Mouse (Mus musculus) embryonic fibroblast, embryonic 13.5 days (primary cell): ENCODE results near the gene Eef2. TPM values are rescaled to one million over a fixed set of nuclear protein-coding genes. Genes with fewer than 3 reads are reported as not detected.
A peak's percentile ranks its signal among the peaks of the same experiment; 100 is the strongest.
"Not testable (repeated sequence)": the region's sequence is repeated elsewhere in the genome, so short reads cannot be mapped to it uniquely, and the experiment has no call there.

ENCODE experiments used
- H3K27ac ChIP-seq: 2 replicates; pipeline ENCODE4 v1.5.1; 2012; ENCODE audit warnings: low read length, control low read depth, inconsistent platforms; ENCODE audit not compliant: insufficient read depth
- H3K4me1 ChIP-seq: 2 replicates; pipeline ENCODE4 v1.6.1; 2011; ENCODE audit warnings: low read length; ENCODE audit not compliant: control insufficient read depth, insufficient read depth
- H3K4me3 ChIP-seq: 2 replicates; pipeline ENCODE4 v1.5.1; 2011; ENCODE audit warnings: mild to moderate bottlenecking, control low read depth, low read length; ENCODE audit not compliant: insufficient read depth
- CTCF ChIP-seq: IDR thresholded peaks from 2 replicates; pipeline ENCODE4 v1.5.1; 2011; ENCODE audit warnings: mild to moderate bottlenecking, control low read depth, low read length, moderate library complexity, borderline replicate concordance; ENCODE audit not compliant: insufficient read depth
- POLR2A ChIP-seq: IDR thresholded peaks from 2 replicates; pipeline ENCODE4 v1.6.1; 2011; ENCODE audit warnings: low read depth, mild to moderate bottlenecking, control low read depth, low read length, moderate library complexity
- polyA plus RNA-seq: library from polyadenylated mRNA; stranded (reverse); fragments of >200 nt; gene quantifications from 2 replicates; pipeline ENCODE4 v1.2.4, GENCODE M21; 2011; ENCODE audit warnings: low read depth; ENCODE audit not compliant: missing spikeins, insufficient read length

Gene Eef2
- polyA plus RNA-seq, 1 experiment, result 1,643 TPM

DNA sequence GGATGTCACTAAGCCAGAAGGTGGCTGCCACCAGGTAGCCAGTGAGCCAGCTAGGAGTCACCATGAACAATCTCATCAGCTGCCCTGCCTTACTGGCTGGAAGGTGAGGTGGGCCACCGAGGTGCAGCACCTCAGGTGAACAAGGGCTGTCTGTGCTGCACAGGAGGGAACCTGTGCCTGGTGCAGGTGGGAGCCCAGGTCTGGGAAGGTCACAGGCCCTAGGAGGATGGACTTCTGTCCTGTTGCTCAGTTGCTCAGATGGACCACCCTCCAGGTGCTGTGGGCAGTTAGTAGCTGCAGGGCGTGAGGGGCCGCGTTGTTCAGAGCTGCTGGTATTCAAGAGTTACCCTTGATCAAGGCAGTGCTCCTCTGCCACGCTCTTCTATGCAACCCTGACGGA lies 40.4 kb downstream of the Eef2 start:
- Histone ChIP-seq H3K4me1 (no peaks in the 10 kb centered on the region), H3K4me3 (no peak overlapping the region), H3K27ac (no peak overlapping the region)
- no peak for TF ChIP-seq CTCF
- no peak for TF ChIP-seq POLR2A

- peak; percentile 69; the same call in 1 of the 2 replicates for TF ChIP-seq CTCF
- H3K27ac ChIP-seq, H3K4me1 ChIP-seq, H3K4me3 ChIP-seq: not testable (repeated sequence)
Observed at GRCm38 (mm10) chr10:81217267-81217666, 40.8 kb downstream of the Eef2 start.

DNA sequence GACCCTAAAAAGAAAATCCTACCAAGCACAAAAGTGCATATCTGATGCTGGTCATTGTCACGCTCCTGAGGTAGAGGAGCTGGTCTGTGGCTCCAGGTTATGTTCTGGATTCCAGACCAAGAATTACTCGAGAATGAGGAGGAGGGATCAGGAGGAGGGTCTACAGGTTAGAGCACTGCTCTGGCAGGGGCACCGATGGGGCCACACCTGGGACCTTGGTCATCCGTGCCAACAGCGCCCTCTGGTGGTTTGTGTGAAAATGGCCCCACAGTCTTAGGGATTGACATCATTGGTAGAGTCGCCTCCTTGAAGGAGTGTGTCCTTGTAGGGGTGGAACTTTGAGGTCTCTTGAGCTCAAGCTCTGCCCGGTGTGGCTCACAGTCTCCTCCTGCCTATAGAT lies 41.5 kb downstream of the Eef2 start:
- Histone ChIP-seq H3K4me1 (no peaks in the 10 kb centered on the region), H3K27ac (no peak overlapping the region)
- TF ChIP-seq CTCF (peak; percentile 80), POLR2A (no peak)

GRCm38 (mm10) chr10:81221402-81222015 lies 45.1 kb downstream of the Eef2 start:
- no peak overlapping the region for H3K4me3 ChIP-seq
- TF ChIP-seq POLR2A (no peak), CTCF (no peak)
- H3K27ac ChIP-seq, result no peak overlapping the region
- no peaks in the 10 kb centered on the region for H3K4me1 ChIP-seq

More for the DNA sequence above, 41.5 kb downstream of the Eef2 start:
- no peak overlapping the region for H3K4me3 ChIP-seq

DNA sequence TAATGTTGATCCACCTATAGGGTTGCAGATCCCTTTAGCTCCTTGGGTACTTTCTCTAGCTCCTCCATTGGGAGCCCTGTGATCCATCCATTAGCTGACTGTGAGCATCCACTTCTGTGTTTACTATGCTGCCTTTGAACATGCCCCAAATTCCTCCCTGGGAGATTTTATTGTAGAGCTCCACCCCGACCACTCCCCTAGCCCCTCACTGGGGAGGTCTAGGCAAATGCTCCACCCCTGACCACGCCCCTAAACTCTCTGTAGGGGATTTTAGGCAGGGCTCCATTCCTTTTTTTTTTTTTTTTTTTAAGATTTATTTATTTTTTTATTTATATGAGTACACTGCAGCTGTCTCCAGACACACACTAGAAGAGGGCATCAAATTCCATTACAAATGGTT lies 47.3 kb downstream of the Eef2 start:
- not testable (repeated sequence) for H3K27ac ChIP-seq, H3K4me3 ChIP-seq, H3K4me1 ChIP-seq

GRCm38 (mm10) chr10:81229735-81230437 lies 53.5 kb downstream of the Eef2 start:
- no peak for TF ChIP-seq POLR2A
- no peak for TF ChIP-seq CTCF
- Histone ChIP-seq H3K4me1 (no peaks in the 10 kb centered on the region), H3K4me3 (0 out of 2 replicates have a peak overlapping the region, but pooled peaks have one; percentile 10), H3K27ac (no peak overlapping the region)

DNA sequence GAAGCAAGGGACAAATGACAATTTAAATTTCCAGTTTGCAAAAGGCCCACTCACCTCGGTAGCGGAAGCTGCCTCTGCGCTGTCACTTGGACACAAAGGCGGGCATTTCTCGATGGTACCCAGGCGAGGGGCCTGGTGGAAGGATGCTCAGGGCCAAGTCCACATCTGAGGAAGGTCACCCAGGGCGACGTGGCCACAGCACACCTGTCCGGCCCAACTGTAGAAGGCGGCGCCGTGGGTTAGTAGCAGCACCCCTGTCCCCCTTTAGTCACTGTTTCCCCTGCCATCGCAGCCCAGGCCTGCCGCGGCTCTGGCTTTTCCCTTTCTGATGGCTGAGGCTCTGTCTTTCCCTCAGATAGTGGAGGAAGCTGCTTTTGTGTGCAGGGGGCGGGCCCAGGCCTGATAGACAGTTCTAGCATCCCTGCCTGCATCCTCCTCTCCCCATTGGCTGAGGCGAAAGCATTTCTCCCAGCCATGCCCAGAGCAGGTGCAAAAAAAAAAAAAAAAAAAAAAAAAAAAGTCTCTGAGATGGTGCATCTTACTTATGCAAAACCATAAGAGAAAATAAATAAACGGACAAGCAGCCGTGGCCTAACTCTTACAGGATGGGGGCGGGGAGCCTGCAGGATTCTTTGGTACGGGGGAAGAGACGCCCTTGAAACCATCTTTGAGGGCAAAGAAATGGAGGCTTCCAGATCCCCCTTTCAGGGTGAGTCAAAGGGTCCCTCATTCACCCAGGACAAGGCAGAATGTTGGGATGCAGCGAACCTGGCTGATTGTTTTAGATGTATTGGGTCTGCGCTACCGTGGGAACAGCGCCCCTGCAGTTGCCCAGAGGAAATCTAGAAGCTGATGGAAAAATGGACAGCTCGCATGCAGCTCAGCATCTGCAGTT lies 54.3 kb downstream of the Eef2 start, which contains the start of gene Atcay:
Gene Atcay (minus strand): TSS at position 396 of the 895 bp plus-strand sequence.
- Histone ChIP-seq H3K4me1 (no peaks in the 10 kb centered on the region), H3K27ac (no peak within 1 kb of the TSS), H3K4me3 (peak within 1 kb of the TSS; percentile 10; the same call in 1 of the 2 replicates)
- TF ChIP-seq CTCF (peak; percentile 52; the same call in 1 of the 2 replicates), POLR2A (no peak)

DNA sequence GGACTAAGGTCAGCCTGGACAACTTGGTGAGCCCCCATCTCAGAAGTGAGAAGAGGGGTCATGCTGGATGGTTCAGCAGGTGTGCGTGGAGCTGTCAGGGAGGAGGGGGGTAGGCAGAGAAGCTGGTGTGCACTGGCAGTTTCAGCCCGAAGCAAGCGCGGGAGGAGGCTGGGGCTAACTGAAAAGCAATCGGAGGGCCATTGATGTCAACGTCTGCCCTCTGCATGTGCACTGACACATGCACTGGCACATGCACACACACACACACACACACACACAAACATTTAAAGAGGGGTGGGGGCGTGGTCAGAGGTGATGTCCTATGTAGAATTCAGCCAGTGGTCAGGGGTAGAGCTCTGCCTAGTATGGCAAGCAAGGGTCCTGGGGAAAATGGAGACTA lies 55.0 kb downstream of the Eef2 start:
- Histone ChIP-seq H3K4me1 (no peaks in the 10 kb centered on the region), H3K27ac (no peak overlapping the region), H3K4me3 (no peak overlapping the region)
- no peak for TF ChIP-seq CTCF
- TF ChIP-seq POLR2A, result no peak

Other genes starting within 250 kb of the Eef2 start
- 38.3 and 45.7 TPM in 2 replicates for gene Gadd45b, start 246.6 kb upstream of the Eef2 start, polyA plus RNA-seq
- gene Gng7, start 161.7 kb upstream of the Eef2 start, polyA plus RNA-seq, result 5.3 and 5.4 TPM in 2 replicates
- gene Diras1, start 151.0 kb upstream of the Eef2 start, polyA plus RNA-seq, result not detected in 2 replicates
- 11.9 and 13.1 TPM in 2 replicates for gene Slc39a3, start 139.2 kb upstream of the Eef2 start, polyA plus RNA-seq
- 85.2 and 90.7 TPM in 2 replicates for gene Sgta, start 116.5 kb upstream of the Eef2 start, polyA plus RNA-seq
- gene Thop1, start 106.6 kb upstream of the Eef2 start, polyA plus RNA-seq, result 30.4 and 33.8 TPM in 2 replicates
- gene Creb3l3, start 77.8 kb upstream of the Eef2 start, polyA plus RNA-seq, result 0.23 TPM in 1 of 2 replicates, not detected in the other
- 61.3 and 69.6 TPM in 2 replicates for gene Map2k2, start 70.7 kb upstream of the Eef2 start, polyA plus RNA-seq
- 16.9 and 23.5 TPM in 2 replicates for gene Zbtb7a, start 41.4 kb upstream of the Eef2 start, polyA plus RNA-seq
- gene Pias4, start 8.7 kb upstream of the Eef2 start, polyA plus RNA-seq, result 25.6 and 27.9 TPM in 2 replicates
- 48.4 and 51.2 TPM in 2 replicates for gene Dapk3, start 6.4 kb downstream of the Eef2 start, polyA plus RNA-seq
- not detected in 2 replicates for gene 4930442H23Rik, start 7.2 kb downstream of the Eef2 start, polyA plus RNA-seq
- gene Nmrk2, start 25.4 kb downstream of the Eef2 start, polyA plus RNA-seq, result not detected in 2 replicates
- gene Atcay, start 54.2 kb downstream of the Eef2 start, polyA plus RNA-seq, result 0.47 and 0.67 TPM in 2 replicates
- 3.1 and 4.1 TPM in 2 replicates for gene Zfr2, start 56.5 kb downstream of the Eef2 start, polyA plus RNA-seq
- 0.90 and 1.2 TPM in 2 replicates for gene Matk, start 76.3 kb downstream of the Eef2 start, polyA plus RNA-seq
- gene Mrpl54, start 90.3 kb downstream of the Eef2 start, polyA plus RNA-seq, result 52.9 and 53.7 TPM in 2 replicates
- 43.2 and 44.8 TPM in 2 replicates for gene Apba3, start 90.3 kb downstream of the Eef2 start, polyA plus RNA-seq
- gene Tjp3, start 115.0 kb downstream of the Eef2 start, polyA plus RNA-seq, result not detected in 2 replicates
- 40.1 and 43.0 TPM in 2 replicates for gene Pip5k1c, start 116.3 kb downstream of the Eef2 start, polyA plus RNA-seq
- gene Cactin, start 144.5 kb downstream of the Eef2 start, polyA plus RNA-seq, result 20.0 and 20.1 TPM in 2 replicates
- gene Tbxa2r, start 152.1 kb downstream of the Eef2 start, polyA plus RNA-seq, result 5.7 and 7.4 TPM in 2 replicates
- gene Gipc3, start 166.6 kb downstream of the Eef2 start, polyA plus RNA-seq, result 0.37 and 0.39 TPM in 2 replicates
- 75.2 and 81.8 TPM in 2 replicates for gene Hmg20b, start 173.8 kb downstream of the Eef2 start, polyA plus RNA-seq
- 5.7 and 6.2 TPM in 2 replicates for gene Mfsd12, start 180.9 kb downstream of the Eef2 start, polyA plus RNA-seq
- 0.61 TPM in 1 of 2 replicates, not detected in the other for gene 4930404N11Rik, start 189.2 kb downstream of the Eef2 start, polyA plus RNA-seq
- gene Fzr1, start 201.9 kb downstream of the Eef2 start, polyA plus RNA-seq, result 26.4 and 26.7 TPM in 2 replicates
- 37.7 and 50.1 TPM in 2 replicates for gene Dohh, start 207.8 kb downstream of the Eef2 start, polyA plus RNA-seq
- 1.4 TPM in 1 of 2 replicates, not detected in the other for gene Gm48551, start 207.8 kb downstream of the Eef2 start, polyA plus RNA-seq
- 1.1 TPM in 1 of 2 replicates, not detected in the other for gene Gm48552, start 212.4 kb downstream of the Eef2 start, polyA plus RNA-seq
- gene Smim24, start 216.4 kb downstream of the Eef2 start, polyA plus RNA-seq, result 0.58 and 2.2 TPM in 2 replicates